Mouse (Mus musculus) E14TG2a.4 (cell line): ENCODE measurements around the gene Fam50b.

Experiments
- CTCF ChIP-seq: conservative IDR thresholded peaks from 2 replicates; pipeline ENCODE4 v1.5.1; 2014; ENCODE audit warnings: low read length
- NANOG ChIP-seq: IDR thresholded peaks from 2 replicates; pipeline ENCODE4 v1.6.1; 2014; ENCODE audit warnings: borderline replicate concordance, low read length, mixed read lengths

DNA sequence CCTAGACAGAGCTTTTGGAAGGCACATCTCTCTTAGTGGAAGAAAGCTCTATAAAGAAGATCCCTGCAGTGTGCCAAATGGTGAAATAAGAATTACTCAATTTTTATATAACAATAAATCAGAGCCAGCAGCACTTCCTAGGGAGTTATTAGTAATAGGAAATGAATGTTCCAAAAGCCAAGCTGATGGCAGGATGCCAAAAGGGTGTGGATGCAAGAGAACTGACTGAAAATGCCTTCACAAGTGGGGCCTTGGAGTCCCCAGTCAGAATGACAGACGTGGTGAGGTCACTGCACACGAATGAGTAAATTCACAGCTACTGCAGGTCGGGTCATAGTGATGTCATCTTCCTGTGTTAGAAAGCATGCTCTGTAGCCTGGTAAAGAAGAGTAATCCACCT, 25.7 kb upstream of the Fam50b start:
- TF ChIP-seq CTCF: no peak
- TF ChIP-seq NANOG: no peak
